Mouse (Mus musculus): ENCODE data around the gene Tpsb2. TPM values are rescaled to one million over a fixed set of nuclear protein-coding genes. Genes with fewer than 3 reads are reported as not detected.

Gene Tpsb2
- total and polyA plus RNA-seq, 2 experiments from 2014 or later = 0.21 to 1.8 TPM

GRCm38 (mm10) chr17:25404190-25404589, 38.1 kb downstream of the Tpsb2 start:
- no peaks in the 10 kb centered on the region for H3K27me3 ChIP-seq (ENCODE audit: insufficient read depth, low read length)
- no peak overlapping the region for H3K4me2 ChIP-seq (ENCODE audit: low read depth, low read length)
- H3K4me1 ChIP-seq (ENCODE audit: insufficient read depth, low read length) = peaks cover 36% of the 10 kb centered on the region
- DNase-seq (ENCODE audit: low spot score) (peak; percentile 51), ATAC-seq (no peak)
- no peak overlapping the region for H3K9ac ChIP-seq (replicated peaks; ENCODE audit: low read length)
- H3K4me3 ChIP-seq (ENCODE audit: low read length) = no peak overlapping the region
- H3K36me3 ChIP-seq (ENCODE audit: insufficient read depth, low read length) = no peaks in the 10 kb centered on the region
- no peak for TF ChIP-seq CTCF (IDR thresholded peaks at IDR 0.05; ENCODE audit: low read depth)
- no peaks in the 10 kb centered on the region for H3K9me3 ChIP-seq (ENCODE audit: low read length)
- peak overlapping the region; percentile 51; the same call in 1 of the 2 replicates for H3K27ac ChIP-seq
- WGBS = 27% methylated on average over 3 of the region's 3 CpGs

DNA sequence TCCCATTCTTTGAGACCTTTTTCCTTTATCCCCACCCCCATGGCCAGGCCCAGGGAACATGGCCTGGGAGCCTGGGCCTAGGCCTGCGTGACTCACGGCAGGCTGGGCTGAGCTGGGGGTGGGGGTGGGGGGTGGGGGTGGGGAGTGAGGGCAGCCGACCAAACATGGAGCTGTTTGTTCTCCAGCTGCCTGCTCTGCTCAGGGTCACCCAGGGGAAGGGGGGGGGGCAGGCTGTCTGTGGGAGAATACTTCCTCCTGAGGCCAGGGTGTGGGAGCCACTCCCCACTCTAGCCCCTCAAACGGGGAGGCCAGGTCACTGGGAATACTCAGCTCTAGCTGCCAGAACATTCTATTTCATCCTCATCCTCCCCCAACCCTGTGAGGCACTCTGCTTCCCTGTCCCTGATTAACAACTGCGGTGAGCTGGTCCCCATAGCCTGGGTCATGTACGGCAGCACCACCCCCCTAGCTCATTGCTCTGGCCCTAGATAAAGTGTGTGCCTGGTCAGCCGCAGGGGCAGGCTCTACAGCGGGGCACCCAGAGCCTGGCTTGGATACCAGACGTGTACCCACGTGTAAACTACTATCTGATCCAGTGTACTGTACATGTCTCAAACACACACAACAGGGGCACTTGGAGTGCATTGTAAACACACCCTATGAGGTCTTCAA, 39.3 kb downstream of the Tpsb2 start:
- WGBS = 9% methylated on average over 10 of the region's 10 CpGs
- Histone ChIP-seq H3K9ac (replicated peaks; ENCODE audit: low read length) (0 out of 2 replicates have a peak overlapping the region, but pooled peaks have one; percentile 13), H3K36me3 (ENCODE audit: insufficient read depth, low read length) (no peaks in the 10 kb centered on the region), H3K4me2 (ENCODE audit: low read depth, low read length) (no peak overlapping the region), H3K4me1 (ENCODE audit: insufficient read depth, low read length) (peaks cover 38% of the 10 kb centered on the region), H3K27me3 (ENCODE audit: insufficient read depth, low read length) (no peaks in the 10 kb centered on the region), H3K27ac (no peak overlapping the region), H3K4me3 (ENCODE audit: low read length) (no peak overlapping the region), H3K9me3 (ENCODE audit: low read length) (no peaks in the 10 kb centered on the region)
- DNase-seq (ENCODE audit: low spot score) (no peak), ATAC-seq (no peak)
- no peak for TF ChIP-seq CTCF (IDR thresholded peaks at IDR 0.05; ENCODE audit: low read depth)

GRCm38 (mm10) chr17:25406011-25406441, 39.9 kb downstream of the Tpsb2 start:
- Histone ChIP-seq H3K36me3 (ENCODE audit: insufficient read depth, low read length) (no peaks in the 10 kb centered on the region), H3K4me2 (ENCODE audit: low read depth, low read length) (no peak overlapping the region), H3K9ac (replicated peaks; ENCODE audit: low read length) (no peak overlapping the region), H3K4me1 (ENCODE audit: insufficient read depth, low read length) (peaks cover 45% of the 10 kb centered on the region), H3K27ac (no peak overlapping the region), H3K9me3 (ENCODE audit: low read length) (no peaks in the 10 kb centered on the region), H3K4me3 (ENCODE audit: low read length) (no peak overlapping the region), H3K27me3 (ENCODE audit: insufficient read depth, low read length) (no peaks in the 10 kb centered on the region)
- peak; percentile 56 for TF ChIP-seq CTCF (IDR thresholded peaks at IDR 0.05; ENCODE audit: low read depth)
- 10% methylated on average over 6 of the region's 6 CpGs for WGBS
- ATAC-seq (no peak), DNase-seq (ENCODE audit: low spot score) (peak; percentile 55)

DNA sequence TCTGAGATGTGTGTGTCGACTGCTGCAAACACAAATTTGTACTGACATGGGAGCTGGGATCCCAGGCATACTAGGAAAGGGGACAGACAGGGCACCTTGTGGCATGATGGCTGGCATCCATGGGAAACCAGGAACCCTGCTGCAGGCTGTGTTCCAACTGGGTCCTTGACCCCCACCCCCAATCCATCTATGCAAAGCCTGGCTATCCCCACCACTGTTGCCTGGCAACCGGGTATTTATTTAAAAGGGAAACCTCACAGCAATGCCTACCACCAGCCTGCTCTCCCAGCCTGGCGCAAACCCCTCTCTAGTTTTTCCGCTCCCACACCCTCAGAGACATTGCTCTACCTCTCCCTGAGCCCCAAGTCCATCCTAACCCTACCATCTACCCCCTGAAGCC, 41.2 kb downstream of the Tpsb2 start:
- Histone ChIP-seq H3K4me2 (ENCODE audit: low read depth, low read length) (no peak overlapping the region), H3K9ac (replicated peaks; ENCODE audit: low read length) (no peak overlapping the region), H3K36me3 (ENCODE audit: insufficient read depth, low read length) (no peaks in the 10 kb centered on the region), H3K4me1 (ENCODE audit: insufficient read depth, low read length) (peaks cover 48% of the 10 kb centered on the region), H3K27me3 (ENCODE audit: insufficient read depth, low read length) (no peaks in the 10 kb centered on the region), H3K27ac (peak overlapping the region; percentile 34; the same call in 1 of the 2 replicates), H3K4me3 (ENCODE audit: low read length) (no peak overlapping the region), H3K9me3 (ENCODE audit: low read length) (no peaks in the 10 kb centered on the region)
- no peak for TF ChIP-seq CTCF (IDR thresholded peaks at IDR 0.05; ENCODE audit: low read depth)
- WGBS = 44% methylated on average over 4 of the region's 4 CpGs
- ATAC-seq (no peak), DNase-seq (ENCODE audit: low spot score) (peak; percentile 49)

GRCm38 (mm10) chr17:25408302-25408999, 42.3 kb downstream of the Tpsb2 start:
- Histone ChIP-seq H3K27ac (no peak overlapping the region), H3K4me1 (ENCODE audit: insufficient read depth, low read length) (peaks cover 48% of the 10 kb centered on the region), H3K9ac (replicated peaks; ENCODE audit: low read length) (no peak overlapping the region), H3K9me3 (ENCODE audit: low read length) (no peaks in the 10 kb centered on the region), H3K4me3 (ENCODE audit: low read length) (no peak overlapping the region), H3K27me3 (ENCODE audit: insufficient read depth, low read length) (no peaks in the 10 kb centered on the region), H3K36me3 (ENCODE audit: insufficient read depth, low read length) (no peaks in the 10 kb centered on the region), H3K4me2 (ENCODE audit: low read depth, low read length) (no peak overlapping the region)
- ATAC-seq (no peak), DNase-seq (ENCODE audit: low spot score) (no peak)
- WGBS = 81% methylated on average over 7 of the region's 7 CpGs
- TF ChIP-seq CTCF (IDR thresholded peaks at IDR 0.05; ENCODE audit: low read depth) = no peak

- TF ChIP-seq CTCF (IDR thresholded peaks at IDR 0.05; ENCODE audit: low read depth) = no peak
- Histone ChIP-seq H3K4me1 (ENCODE audit: insufficient read depth, low read length) (peaks cover 45% of the 10 kb centered on the region), H3K9me3 (ENCODE audit: low read length) (no peaks in the 10 kb centered on the region), H3K27me3 (ENCODE audit: insufficient read depth, low read length) (no peaks in the 10 kb centered on the region), H3K27ac (no peak overlapping the region), H3K9ac (replicated peaks; ENCODE audit: low read length) (no peak overlapping the region), H3K4me2 (ENCODE audit: low read depth, low read length) (no peak overlapping the region), H3K4me3 (ENCODE audit: low read length) (no peak overlapping the region), H3K36me3 (ENCODE audit: insufficient read depth, low read length) (no peaks in the 10 kb centered on the region)
- no peak for DNase-seq (ENCODE audit: low spot score)
- WGBS = 43% methylated on average over 7 of the region's 7 CpGs
- no peak for ATAC-seq
Observed at GRCm38 (mm10) chr17:25409621-25410020, 43.5 kb downstream of the Tpsb2 start.

GRCm38 (mm10) chr17:25410180-25410579, 44.1 kb downstream of the Tpsb2 start:
- H3K27ac ChIP-seq = no peak overlapping the region
- DNase-seq (ENCODE audit: low spot score) = no peak
- ATAC-seq = no peak
- peaks cover 45% of the 10 kb centered on the region for H3K4me1 ChIP-seq (ENCODE audit: insufficient read depth, low read length)
- TF ChIP-seq CTCF (IDR thresholded peaks at IDR 0.05; ENCODE audit: low read depth) = no peak
- H3K9me3 ChIP-seq (ENCODE audit: low read length) = no peaks in the 10 kb centered on the region
- no peak overlapping the region for H3K4me3 ChIP-seq (ENCODE audit: low read length)
- H3K9ac ChIP-seq (replicated peaks; ENCODE audit: low read length) = no peak overlapping the region
- no peak overlapping the region for H3K4me2 ChIP-seq (ENCODE audit: low read depth, low read length)
- no peaks in the 10 kb centered on the region for H3K27me3 ChIP-seq (ENCODE audit: insufficient read depth, low read length)
- 81% methylated on average over 6 of the region's 6 CpGs for WGBS
- no peaks in the 10 kb centered on the region for H3K36me3 ChIP-seq (ENCODE audit: insufficient read depth, low read length)
